ENCODE assay signal across 8 mouse cellular contexts in genomic region chr13:113409941-113410340, GRCm38 (mm10).
DNase-seq lines count a peak whose midpoint lies in the region; ATAC-seq lines count a peak whose summit lies in the region.

No protein-coding gene starts in this region.

- no peak for ATAC-seq in kidney, embryonic 14.5 days (ENCODE audit: low FRiP score, low TSS enrichment)
- peak; percentile 79 for ATAC-seq in embryonic facial prominence, embryonic 14.5 days (ENCODE audit: low read depth)
- peak; percentile 77 for ATAC-seq in limb, embryonic 13.5 days (ENCODE audit: low FRiP score, low read depth)

- H3K27ac ChIP-seq in kidney, embryonic 14.5 days (ENCODE audit: low read depth, low read length): no peak overlapping the region
- H3K27ac ChIP-seq in embryonic facial prominence, embryonic 14.5 days (replicated peaks; ENCODE audit: low read depth, low read length): no peak overlapping the region
- no peak overlapping the region for H3K27ac ChIP-seq in limb, embryonic 13.5 days

- H3K4me1 ChIP-seq in kidney, embryonic 14.5 days (ENCODE audit: control insufficient read depth, insufficient read depth, low read length): no peaks in the 10 kb centered on the region
- peaks cover 4% of the 10 kb centered on the region for H3K4me1 ChIP-seq in embryonic facial prominence, embryonic 14.5 days (ENCODE audit: control insufficient read depth, insufficient read depth, low read length)
- H3K4me1 ChIP-seq in limb, embryonic 13.5 days: peaks cover 12% of the 10 kb centered on the region

- no peak overlapping the region for H3K4me2 ChIP-seq in kidney, embryonic 14.5 days (replicated peaks; ENCODE audit: low read depth, low read length)
- H3K4me2 ChIP-seq in embryonic facial prominence, embryonic 14.5 days (ENCODE audit: low read depth, low read length): 0 out of 2 replicates have a peak overlapping the region, but pooled peaks have one; percentile 8
- H3K4me2 ChIP-seq in limb, embryonic 13.5 days (replicated peaks): peak overlapping the region; percentile 21; the same call in 1 of the 2 replicates

- H3K9me3 ChIP-seq in kidney, embryonic 14.5 days (ENCODE audit: control insufficient read depth, low read length): no peaks in the 10 kb centered on the region
- H3K9me3 ChIP-seq in embryonic facial prominence, embryonic 14.5 days (ENCODE audit: control insufficient read depth, low read length): no peaks in the 10 kb centered on the region
- no peaks in the 10 kb centered on the region for H3K9me3 ChIP-seq in limb, embryonic 13.5 days

- H3K36me3 ChIP-seq in kidney, embryonic 14.5 days (ENCODE audit: control insufficient read depth, insufficient read depth, low read length): no peaks in the 10 kb centered on the region
- H3K36me3 ChIP-seq in embryonic facial prominence, embryonic 14.5 days (ENCODE audit: control insufficient read depth, insufficient read depth, low read length): no peaks in the 10 kb centered on the region
- H3K36me3 ChIP-seq in limb, embryonic 13.5 days: no peaks in the 10 kb centered on the region

- 62% methylated on average over 12 of the region's 12 CpGs for WGBS in kidney, embryonic 14.5 days
- 33% methylated on average over 12 of the region's 12 CpGs for WGBS in embryonic facial prominence, embryonic 14.5 days
- WGBS in limb, embryonic 13.5 days: 22% methylated on average over 12 of the region's 12 CpGs

- peak; percentile 12 for DNase-seq in kidney, adult 18-20 months
- DNase-seq in embryonic facial prominence, embryonic 14.5 days (ENCODE audit: low spot score): peak; percentile 92
- peak; percentile 45 for DNase-seq in kidney, postnatal 14 days
- DNase-seq in thymus, postnatal 0 days (ENCODE audit: low spot score): no peak
- DNase-seq in urinary bladder, adult 18-20 months (ENCODE audit: low spot score in 2 of 2): no peak
- no peak for DNase-seq in thymus, postnatal 10 days (ENCODE audit: low spot score in 2 of 2)

- no peak overlapping the region for H3K9ac ChIP-seq in kidney, embryonic 14.5 days (ENCODE audit: low read depth, low read length)
- H3K9ac ChIP-seq in embryonic facial prominence, embryonic 14.5 days (ENCODE audit: low read depth, low read length): no peak overlapping the region
- no peak overlapping the region for H3K9ac ChIP-seq in limb, embryonic 13.5 days

- no peak overlapping the region for H3K4me3 ChIP-seq in kidney, embryonic 14.5 days (ENCODE audit: low read length)
- no peak overlapping the region for H3K4me3 ChIP-seq in embryonic facial prominence, embryonic 14.5 days (ENCODE audit: low read depth, low read length)
- H3K4me3 ChIP-seq in limb, embryonic 13.5 days: no peak overlapping the region

- H3K27me3 ChIP-seq in kidney, embryonic 14.5 days (ENCODE audit: control insufficient read depth, insufficient read depth, low read length): no peaks in the 10 kb centered on the region
- H3K27me3 ChIP-seq in embryonic facial prominence, embryonic 14.5 days (replicated peaks; ENCODE audit: control insufficient read depth, insufficient read depth, low read length): no peaks in the 10 kb centered on the region
- H3K27me3 ChIP-seq in limb, embryonic 13.5 days: no peaks in the 10 kb centered on the region

Comparison
In these comparisons a context has a peak if more than half of its experiments do, and no peak if none do; other contexts are left out.
1. DNase-seq: peak in kidney, adult 18-20 months (single experiment), embryonic facial prominence, embryonic 14.5 days (single experiment) and kidney, postnatal 14 days (single experiment); none in thymus, postnatal 0 days (single experiment), urinary bladder, adult 18-20 months (0 of 2) and thymus, postnatal 10 days (0 of 2).